Mouse (Mus musculus): ENCODE measurements at regions not wholly inside any gene's neighbourhood (a gene's known extent, or its start where the extent isn't known, plus 50 kb on each side); places are given as distances from the start of the nearest gene placed in this dataset.

DNA sequence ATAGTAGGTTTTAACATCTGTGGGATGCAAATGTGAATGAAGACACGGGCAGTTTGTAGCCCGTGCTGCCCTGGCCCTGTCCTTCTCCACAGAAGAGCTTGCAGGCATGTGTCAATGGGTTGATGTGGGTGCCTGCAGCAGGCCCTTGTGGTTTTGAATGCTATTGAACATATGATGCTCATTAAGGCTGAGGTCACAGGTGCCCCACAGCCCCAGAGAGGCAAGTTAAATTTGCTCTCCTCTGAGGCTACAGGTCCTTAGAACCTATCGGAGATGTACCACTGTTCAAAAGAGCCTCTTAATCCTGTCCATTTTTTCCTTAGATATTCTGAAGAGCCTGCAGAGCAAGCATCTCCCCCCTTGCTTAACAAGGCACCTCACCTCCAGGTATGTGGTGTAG, 71.7 kb upstream of the Dlg1 start:
- H3K27me3 ChIP-seq (ENCODE audit: control insufficient read depth, insufficient read depth, low read length) = no peaks in the 10 kb centered on the region
- no peaks in the 10 kb centered on the region for H3K9me3 ChIP-seq (ENCODE audit: control insufficient read depth, low read length)
- peaks cover 27 to 30% of the 10 kb centered on the region in 2 experiments for H3K4me1 ChIP-seq (ENCODE audit: control insufficient read depth in 2 of 2, insufficient read depth in 2 of 2, low read length in 2 of 2)
- peak overlapping the region; percentile 49 to 70; a peak in 2 of 4 replicates for H3K27ac ChIP-seq (replicated peaks in 1 of 2; ENCODE audit: control insufficient read depth in 1 of 2, insufficient read depth in 1 of 2, low read depth in 2 of 2, low read length in 2 of 2)
- no peak for ATAC-seq (ENCODE audit: insufficient number of reproducible peaks, insufficient read depth, low FRiP score, low read depth)
- WGBS = 72% methylated on average over 3 of the region's 3 CpGs
- peak overlapping the region; percentile 34 for H3K4me2 ChIP-seq (ENCODE audit: low read length)
- H3K36me3 ChIP-seq (ENCODE audit: control insufficient read depth, insufficient read depth, low read length) = no peaks in the 10 kb centered on the region
- H3K9ac ChIP-seq (ENCODE audit: low read length) = no peak overlapping the region
- no peak overlapping the region for H3K4me3 ChIP-seq (ENCODE audit: control insufficient read depth in 1 of 2, insufficient read depth in 1 of 2, low read depth in 1 of 2, low read length in 2 of 2)

DNA sequence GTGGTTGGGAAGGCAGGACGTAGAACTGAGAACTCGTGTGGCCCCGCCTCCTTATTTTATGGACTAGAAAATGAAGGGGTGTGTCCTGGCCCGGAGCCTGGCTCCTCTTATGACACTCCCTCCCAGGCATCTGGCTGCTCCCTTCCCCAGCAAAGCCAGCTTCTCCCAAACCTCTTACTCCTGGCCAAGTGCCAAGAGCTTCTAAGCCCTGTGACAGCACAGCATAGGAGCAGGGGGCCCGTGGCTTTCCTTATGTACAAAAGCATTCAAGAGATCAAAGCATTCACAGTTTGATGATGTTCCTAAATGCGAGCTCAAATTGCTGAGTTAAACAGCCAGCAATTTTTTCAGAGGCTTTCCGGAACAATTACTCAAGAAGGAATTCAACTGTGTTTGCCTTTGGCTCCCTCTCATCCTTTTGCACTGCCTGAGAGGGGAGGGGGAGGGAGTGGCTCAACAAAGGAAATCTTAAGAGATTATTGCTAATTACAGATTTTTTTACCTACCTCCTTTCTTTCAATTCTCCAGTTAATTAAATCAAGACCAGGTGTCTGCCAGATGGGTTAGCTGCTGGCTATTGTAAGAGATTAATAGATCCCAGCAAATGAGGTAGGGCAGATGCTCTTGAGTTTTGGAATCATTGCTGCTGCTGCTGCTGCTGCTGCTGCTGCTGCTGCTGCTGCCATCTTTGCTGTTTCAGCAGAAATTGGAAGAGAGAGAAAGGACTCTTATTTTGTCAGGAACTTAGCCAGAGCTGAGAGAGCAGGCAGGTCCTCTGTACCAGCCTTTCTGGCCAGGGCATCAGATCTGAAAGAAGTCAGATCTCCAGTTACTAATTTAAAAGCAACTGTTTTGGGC, 71.0 kb upstream of the Dlg1 start:
- Histone ChIP-seq H3K27me3 (ENCODE audit: control insufficient read depth, insufficient read depth, low read length) (no peaks in the 10 kb centered on the region), H3K9me3 (ENCODE audit: control insufficient read depth, low read length) (no peaks in the 10 kb centered on the region), H3K4me3 (ENCODE audit: control insufficient read depth in 1 of 2, insufficient read depth in 1 of 2, low read depth in 1 of 2, low read length in 2 of 2) (no peak overlapping the region; a peak in 1 of 4 replicates), H3K4me2 (ENCODE audit: low read length) (peak overlapping the region; percentile 34), H3K27ac (replicated peaks in 1 of 2; ENCODE audit: control insufficient read depth in 1 of 2, insufficient read depth in 1 of 2, low read depth in 2 of 2, low read length in 2 of 2) (peak overlapping the region; percentile 49 to 70), H3K9ac (ENCODE audit: low read length) (no peak overlapping the region), H3K36me3 (ENCODE audit: control insufficient read depth, insufficient read depth, low read length) (no peaks in the 10 kb centered on the region), H3K4me1 (ENCODE audit: control insufficient read depth in 2 of 2, insufficient read depth in 2 of 2, low read length in 2 of 2) (peaks cover 30% of the 10 kb centered on the region in 2 experiments)
- ATAC-seq (ENCODE audit: insufficient number of reproducible peaks, insufficient read depth, low FRiP score, low read depth) = peak; percentile 96
- WGBS = 5% methylated on average over 7 of the region's 7 CpGs

DNA sequence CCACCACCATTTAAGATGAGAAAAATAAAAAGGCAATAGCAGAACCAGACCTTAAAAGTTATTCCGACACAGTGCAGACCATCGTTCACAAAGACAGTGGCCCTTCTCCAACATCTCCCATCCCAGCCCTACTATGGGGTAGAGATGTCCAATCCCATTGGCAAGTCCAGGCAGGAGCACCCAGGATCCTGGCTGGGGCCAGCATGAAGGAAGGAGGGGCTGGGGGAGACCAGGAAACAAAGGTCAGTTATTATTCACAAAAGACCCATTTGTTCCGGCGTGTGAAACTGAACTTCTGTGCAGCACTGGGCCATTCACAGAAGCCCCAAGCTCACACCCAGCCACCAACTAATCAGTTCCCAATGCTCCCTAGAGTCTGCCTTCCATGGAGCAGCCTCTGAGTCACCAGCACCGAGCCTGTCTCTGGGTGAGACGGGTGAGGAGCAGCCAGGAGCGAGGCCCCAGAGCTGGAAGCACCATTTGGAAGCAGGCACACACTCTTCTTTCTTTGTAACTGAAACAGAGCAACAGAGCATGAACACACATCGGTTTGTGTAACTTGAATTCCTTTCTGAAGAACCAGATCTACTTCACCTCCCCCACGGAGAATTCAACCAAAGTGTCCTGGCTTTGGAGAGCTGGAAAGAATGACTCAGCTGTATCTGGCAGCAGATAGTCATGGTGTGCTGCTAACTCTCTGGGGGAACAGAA, 70.1 kb upstream of the Dlg1 start:
- Histone ChIP-seq H3K4me1 (ENCODE audit: control insufficient read depth in 2 of 2, insufficient read depth in 2 of 2, low read length in 2 of 2) (peaks cover 31 to 33% of the 10 kb centered on the region in 2 experiments), H3K9me3 (ENCODE audit: control insufficient read depth, low read length) (no peaks in the 10 kb centered on the region), H3K27me3 (ENCODE audit: control insufficient read depth, insufficient read depth, low read length) (no peaks in the 10 kb centered on the region), H3K4me3 (ENCODE audit: control insufficient read depth in 1 of 2, insufficient read depth in 1 of 2, low read depth in 1 of 2, low read length in 2 of 2) (no peak overlapping the region), H3K4me2 (ENCODE audit: low read length) (peak overlapping the region; percentile 11; the same call in 1 of the 2 replicates), H3K9ac (ENCODE audit: low read length) (no peak overlapping the region), H3K36me3 (ENCODE audit: control insufficient read depth, insufficient read depth, low read length) (no peaks in the 10 kb centered on the region), H3K27ac (replicated peaks in 1 of 2; ENCODE audit: control insufficient read depth in 1 of 2, insufficient read depth in 1 of 2, low read depth in 2 of 2, low read length in 2 of 2) (peak overlapping the region; percentile 49 to 78)
- WGBS = 34% methylated on average over 9 of the region's 9 CpGs
- ATAC-seq (ENCODE audit: insufficient number of reproducible peaks, insufficient read depth, low FRiP score, low read depth) = no peak

DNA sequence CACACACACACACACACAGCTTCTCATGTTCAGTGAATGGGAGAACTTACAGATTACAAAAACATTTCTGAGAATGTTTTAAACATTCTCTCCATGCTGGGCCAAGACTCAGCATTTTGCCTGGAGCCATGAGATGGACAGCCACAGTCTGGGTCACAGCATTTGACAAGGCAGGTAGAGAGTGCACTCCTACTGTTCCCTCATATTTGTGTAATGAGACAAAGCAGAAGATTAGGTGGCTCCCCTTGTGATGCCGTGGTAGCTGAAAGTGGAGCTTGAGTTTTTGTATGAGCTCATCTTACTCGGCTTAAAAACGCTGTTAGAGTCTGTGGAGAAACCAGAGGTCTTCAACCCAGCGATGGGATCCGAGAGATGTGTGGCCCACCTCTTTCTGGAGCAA, 65.3 kb upstream of the Dlg1 start:
- no peak overlapping the region for H3K9ac ChIP-seq (ENCODE audit: low read length)
- H3K9me3 ChIP-seq (ENCODE audit: control insufficient read depth, low read length) = no peaks in the 10 kb centered on the region
- H3K4me3 ChIP-seq (ENCODE audit: control insufficient read depth in 1 of 2, insufficient read depth in 1 of 2, low read depth in 1 of 2, low read length in 2 of 2) = no peak overlapping the region
- no peaks in the 10 kb centered on the region for H3K27me3 ChIP-seq (ENCODE audit: control insufficient read depth, insufficient read depth, low read length)
- no peak for ATAC-seq (ENCODE audit: insufficient number of reproducible peaks, insufficient read depth, low FRiP score, low read depth)
- no peak overlapping the region for H3K27ac ChIP-seq (replicated peaks in 1 of 2; ENCODE audit: control insufficient read depth in 1 of 2, insufficient read depth in 1 of 2, low read depth in 2 of 2, low read length in 2 of 2)
- 65% methylated on average over 5 of the region's 5 CpGs for WGBS
- H3K36me3 ChIP-seq (ENCODE audit: control insufficient read depth, insufficient read depth, low read length) = no peaks in the 10 kb centered on the region
- peaks cover 23 to 25% of the 10 kb centered on the region in 2 experiments for H3K4me1 ChIP-seq (ENCODE audit: control insufficient read depth in 2 of 2, insufficient read depth in 2 of 2, low read length in 2 of 2)
- no peak overlapping the region for H3K4me2 ChIP-seq (ENCODE audit: low read length)

DNA sequence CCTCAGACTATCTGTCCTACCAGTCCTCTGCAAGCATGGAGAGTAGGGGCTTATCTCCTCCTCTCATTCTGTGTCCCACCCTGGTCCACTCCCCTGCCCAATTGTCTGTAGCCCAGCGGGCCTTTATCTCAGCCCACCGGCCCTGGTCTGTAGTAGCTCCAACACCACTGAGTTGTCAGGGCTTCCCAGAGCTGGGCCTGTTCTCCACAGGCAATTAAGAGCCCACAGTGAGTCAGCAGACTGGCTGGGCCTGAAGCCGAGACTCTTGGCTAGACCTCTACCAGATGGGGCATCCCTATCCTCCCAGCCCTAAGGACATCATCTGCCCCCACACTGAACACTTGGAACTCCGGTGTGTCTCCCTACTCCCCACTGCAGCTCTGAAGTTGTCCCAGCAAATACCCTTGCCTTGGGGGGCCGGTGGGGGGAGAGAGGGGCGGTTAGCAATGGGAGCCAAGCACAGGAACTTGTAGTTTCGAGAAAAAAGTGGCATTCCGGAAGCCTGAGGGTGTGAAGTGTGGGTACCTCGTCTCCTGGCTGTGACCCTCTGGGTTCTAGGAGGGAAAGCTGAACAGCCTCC, 64.7 kb upstream of the Dlg1 start:
- no peak for ATAC-seq (ENCODE audit: insufficient number of reproducible peaks, insufficient read depth, low FRiP score, low read depth)
- no peaks in the 10 kb centered on the region for H3K9me3 ChIP-seq (ENCODE audit: control insufficient read depth, low read length)
- no peaks in the 10 kb centered on the region for H3K36me3 ChIP-seq (ENCODE audit: control insufficient read depth, insufficient read depth, low read length)
- H3K9ac ChIP-seq (ENCODE audit: low read length) = no peak overlapping the region
- H3K27me3 ChIP-seq (ENCODE audit: control insufficient read depth, insufficient read depth, low read length) = no peaks in the 10 kb centered on the region
- WGBS = 62% methylated on average over 9 of the region's 9 CpGs
- H3K4me3 ChIP-seq (ENCODE audit: control insufficient read depth in 1 of 2, insufficient read depth in 1 of 2, low read depth in 1 of 2, low read length in 2 of 2) = no peak overlapping the region
- no peak overlapping the region for H3K4me2 ChIP-seq (ENCODE audit: low read length)
- no peak overlapping the region for H3K27ac ChIP-seq (replicated peaks in 1 of 2; ENCODE audit: control insufficient read depth in 1 of 2, insufficient read depth in 1 of 2, low read depth in 2 of 2, low read length in 2 of 2)
- peaks cover 18 to 19% of the 10 kb centered on the region in 2 experiments for H3K4me1 ChIP-seq (ENCODE audit: control insufficient read depth in 2 of 2, insufficient read depth in 2 of 2, low read length in 2 of 2)

DNA sequence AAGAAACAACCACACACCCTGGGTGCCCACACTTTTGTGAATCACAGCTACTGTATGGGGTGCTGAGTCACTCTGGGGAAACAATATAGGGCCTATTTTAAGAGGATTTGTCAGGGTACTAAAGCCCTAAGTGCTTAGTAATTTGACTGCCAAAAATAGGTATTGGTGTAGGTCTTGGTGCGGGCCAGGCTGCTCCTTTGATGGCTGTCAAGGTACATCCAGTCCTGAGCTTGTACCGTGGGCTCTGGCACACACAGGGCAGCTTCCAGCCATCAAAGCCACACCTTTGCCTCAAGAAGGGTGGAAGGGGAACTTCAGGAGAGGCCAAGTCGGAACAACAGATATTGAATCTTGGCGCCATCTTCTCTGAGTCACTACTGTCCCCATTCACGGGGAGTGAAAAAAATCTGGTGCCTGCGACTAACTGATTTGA, 64.2 kb upstream of the Dlg1 start:
- no peaks in the 10 kb centered on the region for H3K9me3 ChIP-seq (ENCODE audit: control insufficient read depth, low read length)
- WGBS = 64% methylated on average over 6 of the region's 6 CpGs
- H3K9ac ChIP-seq (ENCODE audit: low read length) = no peak overlapping the region
- H3K4me3 ChIP-seq (ENCODE audit: control insufficient read depth in 1 of 2, insufficient read depth in 1 of 2, low read depth in 1 of 2, low read length in 2 of 2) = no peak overlapping the region
- no peak overlapping the region for H3K4me2 ChIP-seq (ENCODE audit: low read length)
- ATAC-seq (ENCODE audit: insufficient number of reproducible peaks, insufficient read depth, low FRiP score, low read depth) = no peak
- no peak overlapping the region for H3K27ac ChIP-seq (replicated peaks in 1 of 2; ENCODE audit: control insufficient read depth in 1 of 2, insufficient read depth in 1 of 2, low read depth in 2 of 2, low read length in 2 of 2)
- no peaks in the 10 kb centered on the region for H3K27me3 ChIP-seq (ENCODE audit: control insufficient read depth, insufficient read depth, low read length)
- peaks cover 13 to 16% of the 10 kb centered on the region in 2 experiments; a peak in 3 of 4 replicates for H3K4me1 ChIP-seq (ENCODE audit: control insufficient read depth in 2 of 2, insufficient read depth in 2 of 2, low read length in 2 of 2)
- no peaks in the 10 kb centered on the region for H3K36me3 ChIP-seq (ENCODE audit: control insufficient read depth, insufficient read depth, low read length)

DNA sequence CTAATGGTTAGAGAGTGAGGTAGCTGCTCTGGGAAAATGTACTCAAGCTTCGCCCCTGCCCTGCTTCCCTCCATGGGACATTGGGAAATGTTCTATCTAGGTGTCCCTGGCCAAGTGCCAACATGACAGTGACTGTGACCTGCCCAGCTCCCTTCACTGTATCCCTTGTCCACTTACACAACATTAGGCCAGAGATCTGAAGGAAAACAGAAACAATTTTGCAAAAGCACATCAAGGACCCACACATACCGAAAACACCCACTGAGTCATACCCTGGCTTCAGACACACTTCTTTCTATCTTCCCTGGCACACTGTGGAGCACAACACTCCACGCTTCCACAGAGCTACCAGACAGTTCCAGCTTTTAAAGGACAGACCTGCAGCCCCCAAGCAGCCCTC, 62.0 kb upstream of the Dlg1 start:
- WGBS = 92% methylated on average over 3 of the region's 3 CpGs
- no peak overlapping the region for H3K9ac ChIP-seq (ENCODE audit: low read length)
- no peak overlapping the region for H3K4me3 ChIP-seq (ENCODE audit: control insufficient read depth in 1 of 2, insufficient read depth in 1 of 2, low read depth in 1 of 2, low read length in 2 of 2)
- no peaks in the 10 kb centered on the region for H3K9me3 ChIP-seq (ENCODE audit: control insufficient read depth, low read length)
- no peak overlapping the region for H3K4me2 ChIP-seq (ENCODE audit: low read length)
- ATAC-seq (ENCODE audit: insufficient number of reproducible peaks, insufficient read depth, low FRiP score, low read depth) = no peak
- H3K27ac ChIP-seq (replicated peaks in 1 of 2; ENCODE audit: control insufficient read depth in 1 of 2, insufficient read depth in 1 of 2, low read depth in 2 of 2, low read length in 2 of 2) = no peak overlapping the region
- H3K4me1 ChIP-seq (ENCODE audit: control insufficient read depth in 2 of 2, insufficient read depth in 2 of 2, low read length in 2 of 2) = peaks cover 12 to 16% of the 10 kb centered on the region in 2 experiments; a peak in 3 of 4 replicates
- no peaks in the 10 kb centered on the region for H3K27me3 ChIP-seq (ENCODE audit: control insufficient read depth, insufficient read depth, low read length)
- no peaks in the 10 kb centered on the region for H3K36me3 ChIP-seq (ENCODE audit: control insufficient read depth, insufficient read depth, low read length)
